Mouse (Mus musculus) embryo, embryonic 9.5 days (tissue): ENCODE results near the gene Olfr1346.
"Not testable (repeated sequence)": the region's sequence is repeated elsewhere in the genome, so short reads cannot be mapped to it uniquely, and the experiment has no call there.

Experiments
- DNase-seq: peaks from one replicate; pipeline ENCODE4 v3.0.0-alpha.2; 2017; ENCODE audit errors: extremely low spot score

Olfr1346 gene

GRCm38 (mm10) chr7:6466951-6467350, at the start of gene Olfr1346:
Gene Olfr1346, plus strand, starts transcription at chr7:6467101.
- no peak for DNase-seq

DNA sequence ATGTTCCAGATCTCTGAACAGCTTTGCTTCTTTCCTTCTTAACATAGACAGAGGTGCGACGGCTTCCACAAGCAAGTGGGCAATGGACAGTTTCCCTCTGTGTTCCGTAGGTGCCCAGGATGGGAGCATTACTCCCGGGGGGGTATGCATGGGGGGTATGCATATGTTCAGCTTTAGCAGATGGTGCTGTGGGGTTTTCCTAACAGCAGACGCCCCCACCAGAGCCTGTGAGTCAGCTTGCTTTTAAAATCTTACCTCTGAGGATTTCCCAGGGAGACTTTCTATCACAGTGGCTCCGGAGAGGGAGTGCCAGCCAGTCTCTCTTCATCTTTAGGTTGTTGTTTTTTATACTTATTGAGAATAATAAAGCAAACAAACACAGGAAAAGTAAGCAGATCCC, 47.0 kb upstream of the Olfr1346 start:
- no peak for DNase-seq

DNA sequence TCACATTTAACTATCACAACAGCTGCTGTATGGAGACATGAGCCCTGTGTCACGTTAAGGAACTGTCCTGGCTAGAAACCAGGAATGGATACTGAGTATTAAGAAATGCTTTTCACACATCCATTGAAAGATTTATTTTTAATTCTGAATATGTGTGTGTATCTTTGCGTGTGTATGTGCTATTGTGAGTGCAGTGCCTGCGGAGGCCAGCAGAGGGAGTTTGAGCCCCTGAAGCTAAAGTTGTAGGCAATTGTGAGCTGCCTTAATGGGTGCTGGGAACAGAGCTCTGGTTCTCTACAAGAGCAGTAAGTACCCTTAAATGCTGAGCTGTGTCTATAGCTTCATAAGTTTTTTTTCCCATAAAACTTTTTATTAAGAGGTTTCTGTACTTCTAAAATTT, 37.5 kb upstream of the Olfr1346 start:
- no peak for DNase-seq

GRCm38 (mm10) chr7:6430342-6430741, 36.6 kb upstream of the Olfr1346 start:
- peak; percentile 27 for DNase-seq

- no peak for DNase-seq
Observed at GRCm38 (mm10) chr7:6438388-6438787, 28.5 kb upstream of the Olfr1346 start, which contains the start of gene Olfr1344. Gene Olfr1344, plus strand, starts transcription at chr7:6438688.

DNA sequence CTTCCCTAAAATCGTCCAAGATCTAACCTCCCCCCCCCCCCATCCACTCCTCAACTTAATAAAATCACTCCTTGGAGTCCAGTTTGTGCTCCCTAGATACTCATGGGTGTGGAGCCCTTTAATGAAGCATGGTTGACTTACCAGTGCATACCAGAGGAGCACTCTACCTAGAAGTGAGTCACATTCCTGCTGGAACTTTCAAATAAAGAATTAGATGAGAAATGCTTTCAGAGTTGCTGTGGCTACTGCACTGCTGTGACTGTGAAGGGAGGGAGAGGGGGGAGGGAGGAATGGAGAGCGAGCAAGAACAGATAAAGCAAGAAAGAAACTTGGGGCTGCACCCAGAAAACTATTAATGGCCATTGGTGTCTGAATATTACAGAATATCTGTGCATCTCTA, 25.7 kb upstream of the Olfr1346 start:
- no peak for DNase-seq

- no peak for DNase-seq
Observed at GRCm38 (mm10) chr7:6447771-6448170, 19.1 kb upstream of the Olfr1346 start.

DNA sequence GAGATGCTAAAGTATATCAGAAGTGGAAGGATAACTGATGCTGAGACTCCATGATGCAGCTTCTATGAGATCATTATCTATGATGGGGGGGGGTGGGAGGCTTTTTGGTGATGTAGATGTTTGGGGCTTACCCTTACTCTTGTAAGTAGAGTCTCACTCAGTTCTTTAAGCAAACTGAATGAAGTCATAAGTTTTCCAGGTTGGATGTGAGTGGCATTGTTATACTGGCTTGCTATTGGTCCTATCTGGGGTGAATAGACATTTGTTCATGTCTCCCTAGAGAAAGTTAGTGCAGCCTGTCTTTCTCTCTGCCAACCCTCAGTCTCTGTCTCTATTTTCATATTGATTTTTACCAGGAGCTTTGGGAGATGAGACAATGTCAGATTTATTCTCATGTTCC, 11.0 kb upstream of the Olfr1346 start, which contains the start of gene Olfr1336:
Gene Olfr1336, plus strand, starts transcription at position 301 of the 400 bp plus-strand sequence.
- no peak for DNase-seq

DNA sequence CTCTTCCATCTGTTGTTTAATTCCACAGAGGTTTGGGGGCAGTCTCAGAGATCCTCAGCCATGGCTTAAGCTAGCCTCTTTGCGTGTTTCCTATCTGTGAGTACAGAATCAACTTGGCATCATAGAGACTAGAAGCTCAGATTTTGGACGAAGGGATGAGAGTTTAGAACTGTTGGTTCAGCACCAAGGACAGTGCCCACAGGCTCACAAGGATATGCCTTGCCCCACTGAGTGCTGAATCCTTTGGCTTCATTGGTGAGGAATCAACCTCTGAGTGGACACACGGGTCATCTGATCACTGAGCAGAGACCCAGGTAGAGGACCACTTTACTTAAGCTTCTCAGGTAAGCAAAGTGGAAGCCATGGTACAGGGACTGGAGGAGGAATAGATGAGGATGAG, 10.5 kb upstream of the Olfr1346 start:
- no peak for DNase-seq

DNA sequence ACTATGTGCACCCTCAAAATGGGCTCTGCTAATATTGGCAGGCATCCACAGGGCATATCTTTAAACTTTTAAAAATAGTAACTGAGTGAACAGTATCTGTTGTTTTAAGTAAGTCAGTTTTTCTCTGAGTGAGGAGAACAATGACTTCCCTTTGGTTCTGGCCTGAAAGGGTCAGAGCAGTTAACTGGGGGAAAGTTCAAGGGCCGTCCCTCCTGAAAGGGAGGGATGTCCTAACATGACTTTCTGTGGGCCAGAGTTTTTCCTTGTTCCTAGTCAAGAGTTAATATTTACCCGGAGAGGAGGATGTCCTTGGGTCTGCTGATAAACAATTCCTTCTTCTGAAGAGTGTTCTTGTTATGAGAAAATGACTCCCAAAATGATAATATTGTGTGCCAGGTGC, 10.7 kb downstream of the Olfr1346 start:
- DNase-seq = not testable (repeated sequence)

DNA sequence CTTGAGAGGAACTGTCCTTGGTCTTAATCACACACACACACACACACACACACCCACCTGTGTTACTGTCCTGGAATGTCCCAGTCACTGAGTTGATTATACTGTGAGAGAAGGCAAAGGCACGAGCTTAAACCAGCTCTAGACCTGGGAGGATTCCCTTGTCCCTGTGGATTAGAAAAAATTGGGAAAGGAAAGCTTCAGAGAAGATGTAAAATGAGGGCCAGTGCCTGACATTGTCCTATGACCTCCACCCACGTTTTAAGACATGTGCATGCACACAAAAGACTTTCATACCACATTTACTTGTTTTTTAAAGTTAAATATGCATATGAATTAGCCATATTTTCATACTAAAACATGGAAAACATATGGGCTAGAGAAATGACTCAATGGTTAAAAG, 19.9 kb downstream of the Olfr1346 start, which contains the start of gene Olfr5:
Gene Olfr5, minus strand, starts transcription at position 101 of the 400 bp plus-strand sequence.
- no peak for DNase-seq

- DNase-seq = no peak
Observed at GRCm38 (mm10) chr7:6499655-6500054, 32.8 kb downstream of the Olfr1346 start, which contains the start of gene Olfr1347. Gene Olfr1347, minus strand, starts transcription at chr7:6499755.

GRCm38 (mm10) chr7:6508648-6509047, 41.7 kb downstream of the Olfr1346 start, which contains the start of gene Olfr1348:
Gene Olfr1348, minus strand, starts transcription at chr7:6508748.
- DNase-seq = no peak

GRCm38 (mm10) chr7:6521666-6522065, 54.8 kb downstream of the Olfr1346 start:
- DNase-seq = no peak

- DNase-seq = no peak
Observed at GRCm38 (mm10) chr7:6522850-6523249, 55.9 kb downstream of the Olfr1346 start, which contains the start of gene Olfr1349. Gene Olfr1349, minus strand, starts transcription at chr7:6522950.

DNA sequence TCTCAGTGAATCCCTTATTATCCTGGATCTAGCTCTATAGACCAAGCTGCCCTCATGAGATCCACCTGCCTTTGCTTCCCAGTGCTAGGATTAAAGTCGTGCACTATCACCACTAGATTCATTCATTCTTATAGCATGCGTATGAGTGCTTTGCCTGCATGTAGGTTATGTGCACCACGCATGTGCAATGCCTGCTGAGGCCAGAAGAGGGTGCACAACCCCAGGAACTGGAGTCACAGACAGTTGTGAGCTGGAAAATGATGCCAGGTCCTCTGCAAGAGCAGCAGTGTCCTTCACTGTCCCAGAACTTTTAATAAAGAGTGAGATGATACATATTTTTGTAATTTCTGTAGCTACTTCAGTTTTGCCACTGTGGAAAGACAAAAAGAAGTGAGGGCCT, 58.1 kb downstream of the Olfr1346 start:
- no peak for DNase-seq

DNA sequence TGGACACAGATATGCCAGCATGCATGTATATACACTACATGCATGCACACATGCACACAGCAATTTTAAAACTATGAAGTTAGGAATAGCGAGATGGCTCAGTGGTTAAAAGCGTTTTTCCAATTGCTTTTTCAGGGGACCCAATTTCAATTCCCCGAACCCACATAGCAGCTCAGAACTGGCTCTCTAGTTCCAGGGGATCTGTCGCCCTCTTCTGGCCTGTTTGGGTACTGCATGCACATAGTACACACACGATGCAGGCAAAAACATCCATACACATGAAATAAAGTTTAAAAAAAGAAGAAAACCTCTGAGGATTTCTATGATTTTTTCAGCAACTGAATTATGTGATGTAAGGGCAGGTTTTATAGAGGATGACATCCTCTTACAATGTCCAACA, 59.2 kb downstream of the Olfr1346 start:
- DNase-seq = no peak
